Mouse (Mus musculus) thymus, adult 2 months (tissue): ENCODE results near the gene Olfr395. TPM values are rescaled to one million over a fixed set of nuclear protein-coding genes. Genes with fewer than 3 reads are reported as not detected.
"Not testable (repeated sequence)": the region's sequence is repeated elsewhere in the genome, so short reads cannot be mapped to it uniquely, and the experiment has no call there.

Experiments
- DNase-seq: peaks from one replicate; pipeline ENCODE4 v3.0.0; 2021
- H3K27ac ChIP-seq: fragments of 200-500 bp; 2 replicates; pipeline ENCODE4 v1.5.1; 2012; ENCODE audit warnings: low read length, control low read depth; ENCODE audit not compliant: control insufficient read depth, insufficient read depth
- H3K27me3 ChIP-seq: fragments of 200-500 bp; 2 replicates; pipeline ENCODE4 v1.6.1; 2012; ENCODE audit warnings: mild to moderate bottlenecking, low read length, moderate library complexity, mixed read lengths; ENCODE audit not compliant: control insufficient read depth, insufficient read depth
- H3K36me3 ChIP-seq: fragments of 200-500 bp; 2 replicates; pipeline ENCODE4 v1.6.1; 2012; ENCODE audit warnings: mild to moderate bottlenecking, low read length, moderate library complexity; ENCODE audit not compliant: control insufficient read depth, insufficient read depth
- H3K4me1 ChIP-seq: fragments of 200-500 bp; replicated peaks from 2 replicates; pipeline ENCODE4 v1.6.1; 2012; ENCODE audit warnings: low read length; ENCODE audit not compliant: control insufficient read depth, insufficient read depth
- H3K4me3 ChIP-seq: fragments of 200-500 bp; 2 replicates; pipeline ENCODE4 v1.5.1; 2012; ENCODE audit warnings: mild to moderate bottlenecking, low read length, control low read depth, moderate library complexity; ENCODE audit not compliant: control insufficient read depth, insufficient read depth
- CTCF ChIP-seq: fragments of 200-500 bp; IDR thresholded peaks from 2 replicates; pipeline ENCODE4 v1.5.1; 2012; ENCODE audit warnings: mild to moderate bottlenecking, control low read depth, low read length, moderate library complexity, borderline replicate concordance; ENCODE audit not compliant: control insufficient read depth, poor library complexity, insufficient read depth; ENCODE audit errors: extremely low read depth
- WGBS: fragments of 180-500 bp; shearing (Covaris S2); methylation state at CpG from one replicate; pipeline ENCODE4 v1.1.7; 2018; 5-methylcytosine and 5-hydroxymethylcytosine counted together
- polyA plus RNA-seq: library from polyadenylated mRNA; depleted of rRNA; stranded (reverse); fragments of >200 nt; gene quantifications from 2 replicates; pipeline ENCODE4 v1.2.3, GENCODE M21; 2012; rRNA removed

Olfr395 gene
- not detected in 2 replicates for polyA plus RNA-seq

- H3K27ac ChIP-seq, H3K4me1 ChIP-seq, H3K36me3 ChIP-seq, H3K27me3 ChIP-seq, DNase-seq, H3K4me3 ChIP-seq: not testable (repeated sequence)
- WGBS, result 86% methylated on average over 4 of the region's 4 CpGs
Observed at GRCm38 (mm10) chr11:73909199-73909598, at the start of gene Olfr395. Gene Olfr395 (minus strand): TSS chr11:73909299.

GRCm38 (mm10) chr11:73936377-73936776, 27.3 kb upstream of the Olfr395 start, which contains the start of gene Olfr23:
Gene Olfr23 (plus strand): TSS chr11:73936677.
- H3K36me3 ChIP-seq, result no peaks in the 10 kb centered on the region
- H3K4me1 ChIP-seq, result no peaks in the 10 kb centered on the region
- no peaks in the 10 kb centered on the region for H3K27me3 ChIP-seq
- TF ChIP-seq CTCF, result no peak
- H3K4me3 ChIP-seq, result no peak within 1 kb of the TSS
- no peak for DNase-seq
- H3K27ac ChIP-seq, result no peak within 1 kb of the TSS

DNA sequence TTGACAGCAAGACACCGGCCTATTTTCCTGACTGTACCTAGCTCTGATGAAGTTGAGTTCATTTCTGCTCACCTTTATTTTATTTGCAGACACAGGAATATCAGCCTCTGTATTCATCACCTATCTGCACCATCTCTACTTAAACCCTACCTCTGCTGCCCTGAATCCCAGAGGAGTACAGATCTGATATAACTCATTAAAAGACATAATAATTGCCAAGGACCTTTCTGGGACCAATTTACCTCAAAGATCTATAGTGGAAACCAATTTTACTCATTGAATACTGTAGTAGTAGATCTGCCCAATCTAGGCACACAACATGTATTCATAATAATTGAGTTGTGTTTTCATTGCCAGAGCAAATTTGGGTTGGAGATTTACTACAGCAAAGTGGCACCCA, 18.4 kb downstream of the Olfr395 start, which contains the start of gene Olfr394:
Gene Olfr394 (minus strand): TSS at position 101 of the 400 bp plus-strand sequence.
- DNase-seq, result no peak
- H3K27ac ChIP-seq, result no peak within 1 kb of the TSS
- 94% methylated on average over 1 of the region's 1 CpGs for WGBS
- no peak for TF ChIP-seq CTCF
- no peaks in the 10 kb centered on the region for H3K36me3 ChIP-seq
- H3K4me3 ChIP-seq, result no peak within 1 kb of the TSS
- H3K27me3 ChIP-seq, result no peaks in the 10 kb centered on the region
- no peaks in the 10 kb centered on the region for H3K4me1 ChIP-seq

Other genes with a start within 250 kb of the Olfr395 start
- gene Zfp735, start 220.5 kb downstream of the Olfr395 start, polyA plus RNA-seq, result not detected in 2 replicates
- not detected in 2 replicates for gene Olfr389, start 128.6 kb downstream of the Olfr395 start, polyA plus RNA-seq
- gene Olfr390, start 126.3 kb downstream of the Olfr395 start, polyA plus RNA-seq, result not detected in 2 replicates
- gene Olfr391-ps, start 106.2 kb downstream of the Olfr395 start, polyA plus RNA-seq, result not detected in 2 replicates
- not detected in 2 replicates for gene Olfr392, start 92.2 kb downstream of the Olfr395 start, polyA plus RNA-seq
- gene Olfr393, start 57.8 kb downstream of the Olfr395 start, polyA plus RNA-seq, result not detected in 2 replicates
- not detected in 2 replicates for gene Olfr394, start 18.5 kb downstream of the Olfr395 start, polyA plus RNA-seq
- not detected in 2 replicates for gene Olfr23, start 27.4 kb upstream of the Olfr395 start, polyA plus RNA-seq
- gene Olfr397, start 51.5 kb upstream of the Olfr395 start, polyA plus RNA-seq, result not detected in 2 replicates
- 0.03 and 0.15 TPM in 2 replicates for gene Olfr398, start 81.1 kb upstream of the Olfr395 start, polyA plus RNA-seq
- not detected in 2 replicates for gene Olfr139, start 147.3 kb upstream of the Olfr395 start, polyA plus RNA-seq
- not detected in 2 replicates for gene Olfr399, start 147.3 kb upstream of the Olfr395 start, polyA plus RNA-seq
- gene Zfp616, start 160.7 kb upstream of the Olfr395 start, polyA plus RNA-seq, result not detected in 2 replicates
- not detected in 2 replicates for gene Olfr401, start 204.4 kb upstream of the Olfr395 start, polyA plus RNA-seq
- gene Olfr402, start 244.2 kb upstream of the Olfr395 start, polyA plus RNA-seq, result not detected in 2 replicates